Mouse (Mus musculus): Measurements from ENCODE around the gene Cdh22.

GRCm38 (mm10) chr2:165182085-165182976 is 52.3 kb downstream of the Cdh22 start:
- TF ChIP-seq TAL1 (IDR thresholded peaks at IDR 0.05; ENCODE audit: low read length), result no peak
- TF ChIP-seq GATA1 (IDR thresholded peaks at IDR 0.05; ENCODE audit: low read length), result no peak

All from erythroblast, embryonic 14.5 days (primary cell).